Mouse (Mus musculus): ENCODE measurements around the gene Zfp867. TPM values are rescaled to one million over a fixed set of nuclear protein-coding genes. Genes with fewer than 3 reads are reported as not detected.

Zfp867 gene
- polyA plus RNA-seq, 1 experiment from 2014 or later: 8.8 TPM

GRCm38 (mm10) chr11:59483212-59483611 is 10.9 kb upstream of the Zfp867 start:
- Histone ChIP-seq H3K4me1 (ENCODE audit: control insufficient read depth, insufficient read depth, low read length) (no peaks in the 10 kb centered on the region), H3K4me2 (ENCODE audit: low read depth, low read length) (no peak overlapping the region), H3K27ac (replicated peaks; ENCODE audit: low read depth, low read length) (no peak overlapping the region), H3K36me3 (ENCODE audit: control insufficient read depth, insufficient read depth, low read length) (peaks cover 30% of the 10 kb centered on the region), H3K27me3 (replicated peaks; ENCODE audit: control insufficient read depth, insufficient read depth, low read length) (no peaks in the 10 kb centered on the region), H3K9me3 (ENCODE audit: control insufficient read depth, low read length) (no peaks in the 10 kb centered on the region), H3K9ac (ENCODE audit: low read depth, low read length) (no peak overlapping the region), H3K4me3 (ENCODE audit: low read depth, low read length) (no peak overlapping the region)
- peak; percentile 73 for DNase-seq (ENCODE audit: low spot score)
- 12% methylated on average over 2 of the region's 2 CpGs for WGBS
- ATAC-seq (ENCODE audit: low read depth): no peak

DNA sequence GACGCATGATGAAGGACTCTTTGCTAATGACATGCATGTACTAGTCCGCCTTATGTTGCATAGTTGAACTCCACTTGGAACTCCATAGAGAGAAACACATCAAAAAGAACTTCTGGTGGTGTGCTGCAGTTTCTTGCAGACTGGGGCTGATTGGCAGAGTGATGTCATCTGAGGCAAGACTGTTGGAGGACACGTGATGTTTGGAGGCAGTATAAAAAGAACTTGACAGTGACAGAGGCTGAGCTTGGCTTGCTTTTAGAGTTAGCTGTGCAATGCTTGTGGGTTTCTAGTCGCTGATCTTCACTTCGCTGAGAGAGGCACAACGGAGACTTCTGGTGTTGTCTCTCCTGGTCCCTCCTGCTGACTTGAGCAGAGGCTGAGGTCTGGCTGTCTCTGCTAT is 5.0 kb upstream of the Zfp867 start:
- ATAC-seq (ENCODE audit: low read depth) (no peak), DNase-seq (ENCODE audit: low spot score) (no peak)
- Histone ChIP-seq H3K9ac (ENCODE audit: low read depth, low read length) (no peak overlapping the region), H3K27me3 (replicated peaks; ENCODE audit: control insufficient read depth, insufficient read depth, low read length) (no peaks in the 10 kb centered on the region), H3K9me3 (ENCODE audit: control insufficient read depth, low read length) (no peaks in the 10 kb centered on the region), H3K4me2 (ENCODE audit: low read depth, low read length) (no peak overlapping the region), H3K27ac (replicated peaks; ENCODE audit: low read depth, low read length) (no peak overlapping the region), H3K4me3 (ENCODE audit: low read depth, low read length) (no peak overlapping the region), H3K4me1 (ENCODE audit: control insufficient read depth, insufficient read depth, low read length) (no peaks in the 10 kb centered on the region), H3K36me3 (ENCODE audit: control insufficient read depth, insufficient read depth, low read length) (no peaks in the 10 kb centered on the region)
- 55% methylated on average over 6 of the region's 6 CpGs for WGBS

GRCm38 (mm10) chr11:59471413-59472325 is 605 bp downstream of the Zfp867 start:
- 8% methylated on average over 29 of the region's 37 CpGs for WGBS
- peak overlapping the region; percentile 73 for H3K4me2 ChIP-seq (ENCODE audit: low read depth, low read length)
- H3K4me1 ChIP-seq (ENCODE audit: control insufficient read depth, insufficient read depth, low read length): peaks cover 7% of the 10 kb centered on the region
- DNase-seq (ENCODE audit: low spot score) (peak; percentile 19), ATAC-seq (ENCODE audit: low read depth) (peak; percentile 48)
- peak overlapping the region; percentile 94 for H3K9ac ChIP-seq (ENCODE audit: low read depth, low read length)
- H3K27me3 ChIP-seq (replicated peaks; ENCODE audit: control insufficient read depth, insufficient read depth, low read length): no peaks in the 10 kb centered on the region
- H3K4me3 ChIP-seq (ENCODE audit: low read depth, low read length): peak overlapping the region; percentile 77
- H3K9me3 ChIP-seq (ENCODE audit: control insufficient read depth, low read length): no peaks in the 10 kb centered on the region
- H3K36me3 ChIP-seq (ENCODE audit: control insufficient read depth, insufficient read depth, low read length): no peaks in the 10 kb centered on the region
- peak overlapping the region; percentile 82 for H3K27ac ChIP-seq (replicated peaks; ENCODE audit: low read depth, low read length)

- no peak overlapping the region for H3K4me3 ChIP-seq (ENCODE audit: low read depth, low read length)
- H3K9me3 ChIP-seq (ENCODE audit: control insufficient read depth, low read length): peaks cover 38% of the 10 kb centered on the region
- H3K4me2 ChIP-seq (ENCODE audit: low read depth, low read length): no peak overlapping the region
- H3K36me3 ChIP-seq (ENCODE audit: control insufficient read depth, insufficient read depth, low read length): peaks cover 78% of the 10 kb centered on the region
- ATAC-seq (ENCODE audit: low read depth): no peak
- DNase-seq (ENCODE audit: low spot score): no peak
- 98% methylated on average over 2 of the region's 2 CpGs for WGBS
- H3K4me1 ChIP-seq (ENCODE audit: control insufficient read depth, insufficient read depth, low read length): no peaks in the 10 kb centered on the region
- H3K27ac ChIP-seq (replicated peaks; ENCODE audit: low read depth, low read length): no peak overlapping the region
- no peaks in the 10 kb centered on the region for H3K27me3 ChIP-seq (replicated peaks; ENCODE audit: control insufficient read depth, insufficient read depth, low read length)
- no peak overlapping the region for H3K9ac ChIP-seq (ENCODE audit: low read depth, low read length)
These were observed 11.8 kb downstream of the Zfp867 start for GRCm38 (mm10) chr11:59460459-59460858.

DNA sequence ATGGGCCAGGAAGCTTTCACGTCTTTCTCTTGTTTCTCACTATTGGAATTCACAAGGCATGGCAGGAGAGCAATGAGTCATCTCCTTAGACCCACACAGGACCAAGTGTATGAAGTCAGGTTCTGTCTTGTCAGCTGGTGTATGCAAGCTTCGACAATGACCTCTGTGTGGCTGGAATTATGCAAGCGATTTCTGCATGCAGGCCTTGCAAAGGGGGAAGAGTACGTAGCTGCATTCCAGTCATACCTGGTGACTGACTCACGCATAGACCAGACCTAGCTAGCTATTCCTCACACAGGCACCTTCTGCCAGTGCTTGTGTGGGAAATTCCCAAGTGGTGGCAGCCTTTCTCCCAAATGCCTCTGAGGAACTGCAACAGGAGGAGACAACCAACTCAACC is 13.3 kb downstream of the Zfp867 start:
- Histone ChIP-seq H3K27me3 (replicated peaks; ENCODE audit: control insufficient read depth, insufficient read depth, low read length) (no peaks in the 10 kb centered on the region), H3K9me3 (ENCODE audit: control insufficient read depth, low read length) (peaks cover 24% of the 10 kb centered on the region), H3K9ac (ENCODE audit: low read depth, low read length) (no peak overlapping the region), H3K4me3 (ENCODE audit: low read depth, low read length) (no peak overlapping the region), H3K4me2 (ENCODE audit: low read depth, low read length) (no peak overlapping the region), H3K4me1 (ENCODE audit: control insufficient read depth, insufficient read depth, low read length) (no peaks in the 10 kb centered on the region), H3K36me3 (ENCODE audit: control insufficient read depth, insufficient read depth, low read length) (peaks cover 81% of the 10 kb centered on the region), H3K27ac (replicated peaks; ENCODE audit: low read depth, low read length) (peak overlapping the region; percentile 52)
- peak; percentile 93 for DNase-seq (ENCODE audit: low spot score)
- WGBS: 26% methylated on average over 5 of the region's 5 CpGs
- peak; percentile 94 for ATAC-seq (ENCODE audit: low read depth)

DNA sequence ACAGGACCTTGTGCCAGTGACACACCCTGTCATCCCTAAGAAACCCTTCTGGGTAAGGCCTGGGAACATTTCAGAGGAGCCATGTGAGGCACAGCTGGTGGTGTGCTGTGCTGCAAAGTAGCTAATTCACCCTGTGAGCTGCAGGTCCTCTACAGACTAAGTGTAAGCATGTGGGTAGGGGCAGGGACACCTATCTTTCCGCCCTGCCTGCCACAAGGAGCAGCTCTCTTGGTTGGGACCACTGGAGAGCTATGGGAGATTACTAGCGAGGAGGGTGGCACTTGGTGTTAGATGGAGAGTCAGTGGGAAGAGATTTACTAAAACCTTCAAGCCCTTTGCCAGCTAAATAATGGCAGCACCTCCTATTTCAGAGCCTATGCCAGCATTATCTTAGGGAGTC is 15.4 kb downstream of the Zfp867 start:
- ATAC-seq (ENCODE audit: low read depth) (no peak), DNase-seq (ENCODE audit: low spot score) (no peak)
- H3K27ac ChIP-seq (replicated peaks; ENCODE audit: low read depth, low read length): no peak overlapping the region
- H3K27me3 ChIP-seq (replicated peaks; ENCODE audit: control insufficient read depth, insufficient read depth, low read length): no peaks in the 10 kb centered on the region
- H3K4me3 ChIP-seq (ENCODE audit: low read depth, low read length): no peak overlapping the region
- peaks cover 72% of the 10 kb centered on the region for H3K36me3 ChIP-seq (ENCODE audit: control insufficient read depth, insufficient read depth, low read length)
- no peaks in the 10 kb centered on the region for H3K4me1 ChIP-seq (ENCODE audit: control insufficient read depth, insufficient read depth, low read length)
- 0 out of 2 replicates have a peak, but pooled peaks cover 3% of the 10 kb centered on the region for H3K9me3 ChIP-seq (ENCODE audit: control insufficient read depth, low read length)
- no peak overlapping the region for H3K4me2 ChIP-seq (ENCODE audit: low read depth, low read length)
- 79% methylated on average over 2 of the region's 2 CpGs for WGBS
- no peak overlapping the region for H3K9ac ChIP-seq (ENCODE audit: low read depth, low read length)

DNA sequence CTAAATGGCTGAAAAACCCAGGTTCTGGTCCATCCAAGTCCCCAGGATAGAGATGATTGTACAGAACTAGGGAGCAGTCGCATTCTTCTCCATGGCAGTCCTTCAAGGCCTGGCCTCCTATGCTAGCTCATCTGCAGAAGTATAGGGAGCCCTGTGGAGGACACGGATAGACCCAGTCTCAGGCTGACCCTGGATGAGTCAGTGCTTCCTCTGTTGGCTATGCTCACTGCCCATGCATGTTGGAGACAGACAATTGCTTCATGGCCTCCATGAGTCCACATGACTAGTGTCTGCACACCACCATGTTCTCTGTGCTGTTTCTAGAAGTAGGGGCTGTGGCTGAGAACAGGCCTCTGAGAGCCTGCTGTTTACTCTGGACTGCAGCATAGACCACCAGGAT is 15.9 kb downstream of the Zfp867 start:
- 0 out of 2 replicates have a peak, but pooled peaks cover 1% of the 10 kb centered on the region for H3K9me3 ChIP-seq (ENCODE audit: control insufficient read depth, low read length)
- WGBS: 94% methylated on average over 2 of the region's 2 CpGs
- ATAC-seq (ENCODE audit: low read depth) (no peak), DNase-seq (ENCODE audit: low spot score) (no peak)
- peaks cover 68% of the 10 kb centered on the region for H3K36me3 ChIP-seq (ENCODE audit: control insufficient read depth, insufficient read depth, low read length)
- H3K4me1 ChIP-seq (ENCODE audit: control insufficient read depth, insufficient read depth, low read length): no peaks in the 10 kb centered on the region; the same call in 1 of the 2 replicates
- no peak overlapping the region for H3K27ac ChIP-seq (replicated peaks; ENCODE audit: low read depth, low read length)
- no peak overlapping the region for H3K4me2 ChIP-seq (ENCODE audit: low read depth, low read length)
- no peak overlapping the region for H3K9ac ChIP-seq (ENCODE audit: low read depth, low read length)
- no peaks in the 10 kb centered on the region for H3K27me3 ChIP-seq (replicated peaks; ENCODE audit: control insufficient read depth, insufficient read depth, low read length)
- H3K4me3 ChIP-seq (ENCODE audit: low read depth, low read length): no peak overlapping the region

GRCm38 (mm10) chr11:59451086-59451485 is 21.2 kb downstream of the Zfp867 start, which contains the start of gene Snap47:
Gene Snap47 (minus strand): TSS chr11:59451186.
- peak within 1 kb of the TSS; percentile 79 for H3K4me2 ChIP-seq (ENCODE audit: low read depth, low read length)
- ATAC-seq (ENCODE audit: low read depth) (no peak), DNase-seq (ENCODE audit: low spot score) (no peak)
- peak within 1 kb of the TSS; percentile 75 for H3K9ac ChIP-seq (ENCODE audit: low read depth, low read length)
- H3K4me3 ChIP-seq (ENCODE audit: low read depth, low read length): peak within 1 kb of the TSS; percentile 66
- H3K36me3 ChIP-seq (ENCODE audit: control insufficient read depth, insufficient read depth, low read length): peaks cover 37% of the 10 kb centered on the region
- WGBS: 79% methylated on average over 4 of the region's 4 CpGs
- peak within 1 kb of the TSS; percentile 67 for H3K27ac ChIP-seq (replicated peaks; ENCODE audit: low read depth, low read length)
- no peaks in the 10 kb centered on the region for H3K9me3 ChIP-seq (ENCODE audit: control insufficient read depth, low read length)
- no peaks in the 10 kb centered on the region for H3K27me3 ChIP-seq (replicated peaks; ENCODE audit: control insufficient read depth, insufficient read depth, low read length)
- H3K4me1 ChIP-seq (ENCODE audit: control insufficient read depth, insufficient read depth, low read length): peaks cover 17% of the 10 kb centered on the region
